Mouse (Mus musculus): ENCODE measurements at regions not wholly inside any gene's neighbourhood (a gene's known extent, or its start where the extent isn't known, plus 50 kb on each side); places are given as distances from the start of the nearest gene placed in this dataset.
"Not testable (repeated sequence)": the region's sequence is repeated elsewhere in the genome, so short reads cannot be mapped to it uniquely, and the experiment has no call there.

DNA sequence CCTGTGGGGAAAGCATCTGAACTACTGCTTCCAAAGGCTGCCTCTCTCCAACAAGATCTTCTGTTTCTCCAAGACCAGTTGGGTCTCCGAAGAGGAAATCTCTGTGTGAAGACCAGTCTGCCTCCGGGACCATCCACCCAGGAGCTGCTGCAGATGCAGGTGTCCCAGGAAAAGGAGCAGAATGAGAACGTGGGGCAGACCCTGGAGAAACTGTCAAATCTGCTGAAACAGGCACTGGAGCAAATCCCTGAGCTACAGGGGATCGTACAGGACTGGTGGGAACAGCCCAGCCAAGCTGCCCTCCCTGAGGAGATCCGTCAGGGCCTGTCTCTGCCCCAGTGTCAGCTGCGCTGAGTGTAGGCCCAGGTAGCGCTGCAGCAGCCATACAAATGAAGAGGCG lies 68.9 kb upstream of the Cnih3 start:
- not testable (repeated sequence) for ATAC-seq (ENCODE audit: low read depth); H3K4me3 ChIP-seq (ENCODE audit: low read length); H3K27ac ChIP-seq (ENCODE audit: low read length); H3K4me2 ChIP-seq (ENCODE audit: low read depth, low read length); H3K9me3 ChIP-seq (ENCODE audit: control insufficient read depth, low read length); H3K27me3 ChIP-seq (ENCODE audit: control insufficient read depth, insufficient read depth, low read depth, low read length); H3K4me1 ChIP-seq (replicated peaks; ENCODE audit: control insufficient read depth, insufficient read depth, low read length); H3K36me3 ChIP-seq (ENCODE audit: control insufficient read depth, insufficient read depth, low read length); H3K9ac ChIP-seq (ENCODE audit: low read length)
- 80% methylated on average over 8 of the region's 8 CpGs for WGBS

DNA sequence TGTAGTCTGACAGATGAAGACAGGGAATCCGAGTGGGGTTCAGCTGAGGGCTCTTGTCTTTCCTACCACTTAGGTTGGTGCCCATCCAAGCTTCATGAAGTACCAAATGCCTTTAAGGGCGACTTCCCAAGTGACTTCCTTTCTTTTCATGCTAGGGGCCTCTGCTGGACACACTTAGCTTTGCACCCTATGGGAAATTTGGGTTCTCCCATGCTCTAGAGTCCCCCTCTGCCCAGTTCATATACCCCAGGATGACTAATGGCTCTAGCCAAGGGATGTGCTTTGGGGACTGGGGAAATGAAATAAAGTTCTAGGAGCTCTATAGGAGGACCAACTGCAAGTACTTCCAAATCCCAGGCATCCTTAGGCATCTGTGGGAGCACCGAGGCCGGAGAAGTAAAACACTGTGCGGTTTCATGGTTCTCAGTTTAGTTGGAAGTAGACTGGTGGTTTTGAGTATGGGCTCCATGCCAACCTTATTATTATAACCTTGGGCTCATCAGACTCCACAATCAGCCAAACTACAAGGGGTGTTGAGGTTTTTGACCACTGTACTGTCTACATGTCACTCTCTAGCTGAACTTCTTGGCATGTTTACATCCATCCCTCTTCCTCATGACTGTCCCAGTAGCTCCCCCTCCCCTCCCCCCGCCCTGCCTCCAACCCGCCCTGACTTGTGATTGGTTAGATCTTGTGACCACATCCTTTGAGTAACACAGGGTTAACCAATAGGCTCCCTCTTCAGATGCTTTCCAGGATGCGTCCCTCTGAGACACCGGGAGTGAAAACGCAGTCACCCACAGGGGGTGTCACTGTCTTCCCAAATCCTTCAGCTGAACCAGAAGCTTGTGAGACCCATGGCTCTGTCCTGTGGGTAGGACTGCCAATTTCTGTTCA lies 67.9 kb upstream of the Cnih3 start:
- ATAC-seq (ENCODE audit: low read depth): no peak
- 67% methylated on average over 10 of the region's 10 CpGs for WGBS
- H3K9ac ChIP-seq (ENCODE audit: low read length): no peak overlapping the region
- H3K4me2 ChIP-seq (ENCODE audit: low read depth, low read length): no peak overlapping the region
- H3K9me3 ChIP-seq (ENCODE audit: control insufficient read depth, low read length): no peaks in the 10 kb centered on the region
- H3K27ac ChIP-seq (ENCODE audit: low read length): no peak overlapping the region
- no peaks in the 10 kb centered on the region for H3K27me3 ChIP-seq (ENCODE audit: control insufficient read depth, insufficient read depth, low read depth, low read length)
- no peak overlapping the region for H3K4me3 ChIP-seq (ENCODE audit: low read length)
- H3K36me3 ChIP-seq (ENCODE audit: control insufficient read depth, insufficient read depth, low read length): no peaks in the 10 kb centered on the region
- H3K4me1 ChIP-seq (replicated peaks; ENCODE audit: control insufficient read depth, insufficient read depth, low read length): no peaks in the 10 kb centered on the region

GRCm38 (mm10) chr1:181285600-181285999 lies 66.8 kb upstream of the Cnih3 start:
- WGBS: 84% methylated on average over 8 of the region's 8 CpGs
- Histone ChIP-seq H3K9me3 (ENCODE audit: control insufficient read depth, low read length) (no peaks in the 10 kb centered on the region), H3K4me2 (ENCODE audit: low read depth, low read length) (no peak overlapping the region), H3K36me3 (ENCODE audit: control insufficient read depth, insufficient read depth, low read length) (no peaks in the 10 kb centered on the region), H3K27me3 (ENCODE audit: control insufficient read depth, insufficient read depth, low read depth, low read length) (no peaks in the 10 kb centered on the region), H3K9ac (ENCODE audit: low read length) (no peak overlapping the region), H3K27ac (ENCODE audit: low read length) (no peak overlapping the region), H3K4me1 (replicated peaks; ENCODE audit: control insufficient read depth, insufficient read depth, low read length) (no peaks in the 10 kb centered on the region), H3K4me3 (ENCODE audit: low read length) (no peak overlapping the region)
- ATAC-seq (ENCODE audit: low read depth): no peak

GRCm38 (mm10) chr1:181286146-181286545 lies 66.3 kb upstream of the Cnih3 start:
- no peak overlapping the region for H3K27ac ChIP-seq (ENCODE audit: low read length)
- no peaks in the 10 kb centered on the region for H3K9me3 ChIP-seq (ENCODE audit: control insufficient read depth, low read length)
- H3K27me3 ChIP-seq (ENCODE audit: control insufficient read depth, insufficient read depth, low read depth, low read length): no peaks in the 10 kb centered on the region
- H3K4me2 ChIP-seq (ENCODE audit: low read depth, low read length): no peak overlapping the region
- no peak overlapping the region for H3K9ac ChIP-seq (ENCODE audit: low read length)
- 70% methylated on average over 5 of the region's 5 CpGs for WGBS
- H3K36me3 ChIP-seq (ENCODE audit: control insufficient read depth, insufficient read depth, low read length): no peaks in the 10 kb centered on the region
- no peak overlapping the region for H3K4me3 ChIP-seq (ENCODE audit: low read length)
- ATAC-seq (ENCODE audit: low read depth): no peak
- H3K4me1 ChIP-seq (replicated peaks; ENCODE audit: control insufficient read depth, insufficient read depth, low read length): no peaks in the 10 kb centered on the region

GRCm38 (mm10) chr1:181287166-181287565 lies 65.3 kb upstream of the Cnih3 start:
- no peak overlapping the region for H3K4me3 ChIP-seq (ENCODE audit: low read length)
- H3K4me2 ChIP-seq (ENCODE audit: low read depth, low read length): no peak overlapping the region
- no peaks in the 10 kb centered on the region for H3K27me3 ChIP-seq (ENCODE audit: control insufficient read depth, insufficient read depth, low read depth, low read length)
- H3K36me3 ChIP-seq (ENCODE audit: control insufficient read depth, insufficient read depth, low read length): no peaks in the 10 kb centered on the region
- H3K4me1 ChIP-seq (replicated peaks; ENCODE audit: control insufficient read depth, insufficient read depth, low read length): no peaks in the 10 kb centered on the region
- WGBS: 88% methylated on average over 1 of the region's 1 CpGs
- ATAC-seq (ENCODE audit: low read depth): no peak
- H3K27ac ChIP-seq (ENCODE audit: low read length): no peak overlapping the region
- no peaks in the 10 kb centered on the region for H3K9me3 ChIP-seq (ENCODE audit: control insufficient read depth, low read length)
- H3K9ac ChIP-seq (ENCODE audit: low read length): no peak overlapping the region

DNA sequence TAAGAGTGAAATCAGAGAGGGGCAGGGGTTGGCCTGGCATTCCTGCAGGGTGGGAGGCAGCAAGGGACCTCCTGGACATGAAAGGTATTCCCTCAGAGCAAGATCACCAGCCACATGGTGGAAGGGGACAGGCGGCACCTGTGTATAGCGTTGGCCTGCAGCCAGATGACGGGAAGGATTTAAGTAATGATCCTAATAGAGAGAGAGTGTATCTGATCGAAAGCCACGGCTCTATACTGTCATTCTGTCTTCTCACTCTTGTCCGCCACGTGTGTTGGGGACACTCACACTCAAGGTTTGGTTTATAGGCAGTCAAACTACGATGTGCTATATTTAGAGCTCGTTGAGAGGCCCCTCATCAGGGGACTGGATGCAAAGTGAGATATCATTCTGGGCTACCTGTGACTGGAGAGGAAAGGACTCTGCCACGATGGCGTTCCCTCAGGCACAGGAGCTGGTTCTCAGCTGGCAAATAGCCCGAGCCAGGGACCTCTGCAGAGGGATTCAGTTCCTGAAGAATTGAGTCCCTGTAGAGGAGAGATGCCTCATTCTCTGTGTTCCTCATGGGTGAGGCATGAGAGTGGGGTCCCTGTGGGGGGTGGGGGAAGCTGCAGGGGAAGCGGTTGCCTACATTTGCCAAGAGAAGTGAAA lies 62.9 kb upstream of the Cnih3 start:
- H3K27ac ChIP-seq (ENCODE audit: low read length): no peak overlapping the region
- H3K9ac ChIP-seq (ENCODE audit: low read length): no peak overlapping the region
- H3K36me3 ChIP-seq (ENCODE audit: control insufficient read depth, insufficient read depth, low read length): no peaks in the 10 kb centered on the region
- H3K4me2 ChIP-seq (ENCODE audit: low read depth, low read length): no peak overlapping the region
- H3K4me3 ChIP-seq (ENCODE audit: low read length): no peak overlapping the region
- no peaks in the 10 kb centered on the region for H3K27me3 ChIP-seq (ENCODE audit: control insufficient read depth, insufficient read depth, low read depth, low read length)
- ATAC-seq (ENCODE audit: low read depth): peak; percentile 20; the same call in 1 of the 2 replicates
- no peaks in the 10 kb centered on the region for H3K4me1 ChIP-seq (replicated peaks; ENCODE audit: control insufficient read depth, insufficient read depth, low read length)
- H3K9me3 ChIP-seq (ENCODE audit: control insufficient read depth, low read length): no peaks in the 10 kb centered on the region
- WGBS: 37% methylated on average over 13 of the region's 13 CpGs

- H3K27me3 ChIP-seq (ENCODE audit: control insufficient read depth, insufficient read depth, low read depth, low read length): no peaks in the 10 kb centered on the region
- ATAC-seq (ENCODE audit: low read depth): no peak
- no peak overlapping the region for H3K4me3 ChIP-seq (ENCODE audit: low read length)
- no peaks in the 10 kb centered on the region for H3K4me1 ChIP-seq (replicated peaks; ENCODE audit: control insufficient read depth, insufficient read depth, low read length)
- no peaks in the 10 kb centered on the region for H3K36me3 ChIP-seq (ENCODE audit: control insufficient read depth, insufficient read depth, low read length)
- no peak overlapping the region for H3K9ac ChIP-seq (ENCODE audit: low read length)
- 54% methylated on average over 6 of the region's 6 CpGs for WGBS
- no peaks in the 10 kb centered on the region for H3K9me3 ChIP-seq (ENCODE audit: control insufficient read depth, low read length)
- H3K27ac ChIP-seq (ENCODE audit: low read length): no peak overlapping the region
- no peak overlapping the region for H3K4me2 ChIP-seq (ENCODE audit: low read depth, low read length)
Measured at GRCm38 (mm10) chr1:181291202-181291601, 61.2 kb upstream of the Cnih3 start.

DNA sequence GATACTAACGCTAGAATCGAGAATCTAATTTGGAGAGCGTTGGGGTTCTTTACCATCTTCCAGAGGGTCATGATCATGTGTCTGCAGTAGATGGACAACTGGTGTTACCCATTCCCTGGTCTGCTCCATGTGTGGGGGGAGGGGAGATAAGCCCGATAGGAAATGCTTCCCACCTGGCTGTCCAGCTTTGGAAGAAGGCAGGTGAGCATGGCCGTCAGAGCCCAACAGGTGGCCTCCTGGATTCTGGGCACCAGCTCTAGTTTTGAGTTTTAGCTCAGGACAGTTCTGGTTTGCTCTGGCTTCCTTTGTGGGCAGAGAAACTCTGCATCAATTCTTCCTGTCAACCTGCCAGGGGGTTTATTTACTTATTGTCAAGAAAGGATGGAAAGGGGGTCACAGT lies 60.5 kb upstream of the Cnih3 start:
- WGBS: 72% methylated on average over 5 of the region's 5 CpGs
- H3K9me3 ChIP-seq (ENCODE audit: control insufficient read depth, low read length): no peaks in the 10 kb centered on the region
- no peak overlapping the region for H3K9ac ChIP-seq (ENCODE audit: low read length)
- H3K27me3 ChIP-seq (ENCODE audit: control insufficient read depth, insufficient read depth, low read depth, low read length): no peaks in the 10 kb centered on the region
- no peaks in the 10 kb centered on the region for H3K36me3 ChIP-seq (ENCODE audit: control insufficient read depth, insufficient read depth, low read length)
- H3K27ac ChIP-seq (ENCODE audit: low read length): no peak overlapping the region
- H3K4me3 ChIP-seq (ENCODE audit: low read length): no peak overlapping the region
- no peak overlapping the region for H3K4me2 ChIP-seq (ENCODE audit: low read depth, low read length)
- H3K4me1 ChIP-seq (replicated peaks; ENCODE audit: control insufficient read depth, insufficient read depth, low read length): no peaks in the 10 kb centered on the region
- ATAC-seq (ENCODE audit: low read depth): no peak

DNA sequence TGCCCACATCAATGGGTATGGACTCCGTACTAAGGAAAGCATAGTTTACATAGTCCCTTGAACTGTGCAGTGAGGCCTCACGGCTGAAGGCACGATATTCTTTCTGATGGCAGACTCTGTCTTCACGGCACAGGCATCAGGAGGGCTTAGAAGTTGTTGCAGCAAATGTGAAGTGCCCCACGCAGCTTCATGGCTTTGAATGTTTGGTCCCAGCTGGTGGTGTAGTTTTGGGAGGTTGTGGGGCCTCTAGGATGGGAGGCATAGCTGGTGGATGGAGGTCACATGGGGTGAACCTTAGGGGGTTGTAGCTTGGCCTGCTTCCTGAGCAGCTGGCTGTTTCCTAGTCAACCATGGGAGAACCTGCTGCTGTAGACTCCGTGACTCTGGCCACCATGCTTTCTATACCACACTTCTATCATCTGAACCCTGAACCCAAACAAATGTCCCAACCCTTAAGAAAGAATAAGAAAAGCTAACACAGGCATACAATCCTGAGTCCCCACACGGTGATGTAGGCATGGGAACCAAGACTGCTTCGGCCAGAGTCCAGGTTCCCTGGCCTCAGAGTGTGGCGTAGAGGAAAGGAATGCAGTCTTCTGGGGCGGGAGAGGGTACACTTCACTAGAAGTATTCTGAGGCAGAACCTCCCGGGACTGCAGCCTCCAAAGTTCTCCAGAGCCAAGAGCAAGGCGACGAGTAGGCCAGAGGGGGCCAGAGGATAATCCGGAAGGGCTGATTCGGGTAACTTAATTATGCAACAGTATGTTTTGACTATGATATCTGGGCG lies 59.2 kb upstream of the Cnih3 start:
- no peak overlapping the region for H3K4me3 ChIP-seq (ENCODE audit: low read length)
- H3K27ac ChIP-seq (ENCODE audit: low read length): no peak overlapping the region
- 66% methylated on average over 16 of the region's 16 CpGs for WGBS
- H3K4me1 ChIP-seq (replicated peaks; ENCODE audit: control insufficient read depth, insufficient read depth, low read length): no peaks in the 10 kb centered on the region
- H3K27me3 ChIP-seq (ENCODE audit: control insufficient read depth, insufficient read depth, low read depth, low read length): no peaks in the 10 kb centered on the region
- no peaks in the 10 kb centered on the region for H3K9me3 ChIP-seq (ENCODE audit: control insufficient read depth, low read length)
- H3K9ac ChIP-seq (ENCODE audit: low read length): no peak overlapping the region
- no peaks in the 10 kb centered on the region for H3K36me3 ChIP-seq (ENCODE audit: control insufficient read depth, insufficient read depth, low read length)
- 0 out of 2 replicates have a peak, but pooled peaks have one; percentile 31 for ATAC-seq (ENCODE audit: low read depth)
- no peak overlapping the region for H3K4me2 ChIP-seq (ENCODE audit: low read depth, low read length)
